8 mouse cellular contexts compared by ENCODE assay signal in genomic region chr8:109609153-109609502, GRCm38 (mm10). TPM values are rescaled to one million over a fixed set of nuclear protein-coding genes. Genes with fewer than 3 reads are reported as not detected.
DNase-seq lines count a peak whose midpoint lies in the region; ATAC-seq lines count a peak whose summit lies in the region.

No protein-coding gene starts in this region.

- no peaks in the 10 kb centered on the region for H3K27me3 ChIP-seq in embryonic facial prominence, embryonic 10.5 days (replicated peaks; ENCODE audit: low read depth, poor library complexity, severe bottlenecking)
- H3K27me3 ChIP-seq in heart, embryonic 16.5 days (ENCODE audit: control insufficient read depth, insufficient read depth, low read length) = no peaks in the 10 kb centered on the region
- peaks cover 4% of the 10 kb centered on the region; the same call in 1 of the 2 replicates for H3K27me3 ChIP-seq in limb, embryonic 12.5 days
- H3K27me3 ChIP-seq in neural tube, embryonic 11.5 days (ENCODE audit: control insufficient read depth, insufficient read depth, low read length) = no peaks in the 10 kb centered on the region

- peak overlapping the region; percentile 92 for H3K27ac ChIP-seq in embryonic facial prominence, embryonic 10.5 days (replicated peaks)
- peak overlapping the region; percentile 98 for H3K27ac ChIP-seq in heart, embryonic 16.5 days (ENCODE audit: low read length)
- H3K27ac ChIP-seq in limb, embryonic 12.5 days = peak overlapping the region; percentile 96
- peak overlapping the region; percentile 84 for H3K27ac ChIP-seq in neural tube, embryonic 11.5 days (ENCODE audit: low read depth, low read length)

- H3K9ac ChIP-seq in heart, embryonic 16.5 days (ENCODE audit: low read length) = peak overlapping the region; percentile 84
- H3K9ac ChIP-seq in limb, embryonic 12.5 days (replicated peaks) = peak overlapping the region; percentile 70; the same call in 1 of the 2 replicates
- peak overlapping the region; percentile 57 for H3K9ac ChIP-seq in neural tube, embryonic 11.5 days (ENCODE audit: low read length)

- peaks cover 18% of the 10 kb centered on the region for H3K36me3 ChIP-seq in embryonic facial prominence, embryonic 10.5 days (replicated peaks)
- 0 out of 2 replicates have a peak, but pooled peaks cover 4% of the 10 kb centered on the region for H3K36me3 ChIP-seq in heart, embryonic 16.5 days (ENCODE audit: control insufficient read depth, insufficient read depth)
- peaks cover 16% of the 10 kb centered on the region for H3K36me3 ChIP-seq in limb, embryonic 12.5 days
- no peaks in the 10 kb centered on the region for H3K36me3 ChIP-seq in neural tube, embryonic 11.5 days (ENCODE audit: control insufficient read depth, insufficient read depth, low read length)

- peak overlapping the region; percentile 97 for H3K4me2 ChIP-seq in heart, embryonic 16.5 days (ENCODE audit: low read depth, low read length)
- H3K4me2 ChIP-seq in limb, embryonic 12.5 days = peak overlapping the region; percentile 78
- H3K4me2 ChIP-seq in neural tube, embryonic 11.5 days (ENCODE audit: low read depth) = peak overlapping the region; percentile 50

- DNase-seq in urinary bladder, postnatal 14 days (ENCODE audit: low spot score) = peak; percentile 42
- no peak for DNase-seq in urinary bladder, adult 2 months (ENCODE audit: low spot score)
- no peak for DNase-seq in embryonic facial prominence, embryonic 10.5 days (ENCODE audit: low spot score)
- no peak for DNase-seq in neural tube, embryonic 11.5 days (ENCODE audit: low spot score)
- no peak for DNase-seq in layer of hippocampus, adult 9-10 months (ENCODE audit: low spot score)
- no peak for DNase-seq in spleen, postnatal 14 days (ENCODE audit: low spot score in 2 of 2)

- 21% methylated on average over 5 of the region's 5 CpGs for WGBS in embryonic facial prominence, embryonic 10.5 days
- 10% methylated on average over 5 of the region's 5 CpGs for WGBS in heart, embryonic 16.5 days
- WGBS in limb, embryonic 12.5 days = 15% methylated on average over 5 of the region's 5 CpGs
- 24% methylated on average over 5 of the region's 5 CpGs for WGBS in neural tube, embryonic 11.5 days

- peaks cover 19% of the 10 kb centered on the region for H3K4me1 ChIP-seq in embryonic facial prominence, embryonic 10.5 days
- peaks cover 11% of the 10 kb centered on the region for H3K4me1 ChIP-seq in heart, embryonic 16.5 days (ENCODE audit: control insufficient read depth, insufficient read depth, low read length)
- peaks cover 10% of the 10 kb centered on the region for H3K4me1 ChIP-seq in limb, embryonic 12.5 days (replicated peaks)
- H3K4me1 ChIP-seq in neural tube, embryonic 11.5 days (ENCODE audit: control insufficient read depth, insufficient read depth, low read length) = peaks cover 8% of the 10 kb centered on the region; the same call in 1 of the 2 replicates

- H3K9me3 ChIP-seq in embryonic facial prominence, embryonic 10.5 days = no peaks in the 10 kb centered on the region
- no peaks in the 10 kb centered on the region for H3K9me3 ChIP-seq in heart, embryonic 16.5 days (replicated peaks; ENCODE audit: control insufficient read depth, low read length)
- H3K9me3 ChIP-seq in limb, embryonic 12.5 days = no peaks in the 10 kb centered on the region
- H3K9me3 ChIP-seq in neural tube, embryonic 11.5 days (ENCODE audit: control insufficient read depth, low read length) = no peaks in the 10 kb centered on the region

- peak overlapping the region; percentile 75 for H3K4me3 ChIP-seq in embryonic facial prominence, embryonic 10.5 days
- peak overlapping the region; percentile 86 for H3K4me3 ChIP-seq in heart, embryonic 16.5 days (ENCODE audit: low read length)
- H3K4me3 ChIP-seq in limb, embryonic 12.5 days (replicated peaks) = peak overlapping the region; percentile 61
- peak overlapping the region; percentile 36 for H3K4me3 ChIP-seq in neural tube, embryonic 11.5 days (ENCODE audit: low read depth, low read length)

- no peak for ATAC-seq in heart, embryonic 16.5 days (replicated peaks; ENCODE audit: extremely low read depth, insufficient read depth, low FRiP score)
- ATAC-seq in limb, embryonic 12.5 days (ENCODE audit: insufficient number of reproducible peaks, insufficient read depth, low FRiP score, low TSS enrichment, low read depth) = no peak
- ATAC-seq in neural tube, embryonic 11.5 days (ENCODE audit: insufficient read depth, low FRiP score, low TSS enrichment) = no peak

RNA-seq across cellular contexts. Expression of gene Dhodh, which starts 0.7 kb away (rescaled TPM):
- polyA plus RNA-seq in urinary bladder, adult 2 months (2012; rRNA removed) = 20.6 and 26.5 TPM in 2 replicates
- polyA plus RNA-seq in embryonic facial prominence, embryonic 10.5 days (2016; fragmentation: Nextera tagmentation; extraction: Ambion mirVana) = 54.5 and 56.7 TPM in 2 replicates
- polyA plus RNA-seq in heart, embryonic 16.5 days (2015; fragmentation: Nextera tagmentation; extraction: Ambion mirVana) = 36.5 and 40.4 TPM in 2 replicates
- 54.9 and 56.0 TPM in 2 replicates for polyA plus RNA-seq in limb, embryonic 12.5 days (2016; fragmentation: Nextera tagmentation; extraction: Ambion mirVana)
- 40.1 and 45.9 TPM in 2 replicates for polyA plus RNA-seq in neural tube, embryonic 11.5 days (2014; fragmentation: Nextera tagmentation; extraction: Ambion mirVana)

RNA-seq across cellular contexts. Expression of gene Pkd1l3, which starts 5.2 kb away (rescaled TPM):
- 0.04 and 0.10 TPM in 2 replicates for polyA plus RNA-seq in urinary bladder, adult 2 months (2012; rRNA removed)
- polyA plus RNA-seq in embryonic facial prominence, embryonic 10.5 days (2016; fragmentation: Nextera tagmentation; extraction: Ambion mirVana) = 0.10 and 0.12 TPM in 2 replicates
- polyA plus RNA-seq in heart, embryonic 16.5 days (2015; fragmentation: Nextera tagmentation; extraction: Ambion mirVana) = 0.09 and 0.10 TPM in 2 replicates
- 0.04 and 0.14 TPM in 2 replicates for polyA plus RNA-seq in limb, embryonic 12.5 days (2016; fragmentation: Nextera tagmentation; extraction: Ambion mirVana)
- polyA plus RNA-seq in neural tube, embryonic 11.5 days (2014; fragmentation: Nextera tagmentation; extraction: Ambion mirVana) = 0.18 TPM in 1 of 2 replicates, not detected in the other

RNA-seq across cellular contexts. Expression of gene Hp, which starts 30.2 kb away (rescaled TPM):
- 20.1 and 32.2 TPM in 2 replicates for polyA plus RNA-seq in urinary bladder, adult 2 months (2012; rRNA removed)
- 0.94 and 1.1 TPM in 2 replicates for polyA plus RNA-seq in embryonic facial prominence, embryonic 10.5 days (2016; fragmentation: Nextera tagmentation; extraction: Ambion mirVana)
- 4.8 and 8.1 TPM in 2 replicates for polyA plus RNA-seq in heart, embryonic 16.5 days (2015; fragmentation: Nextera tagmentation; extraction: Ambion mirVana)
- 0.70 and 1.6 TPM in 2 replicates for polyA plus RNA-seq in limb, embryonic 12.5 days (2016; fragmentation: Nextera tagmentation; extraction: Ambion mirVana)
- 0.92 and 1.3 TPM in 2 replicates for polyA plus RNA-seq in neural tube, embryonic 11.5 days (2014; fragmentation: Nextera tagmentation; extraction: Ambion mirVana)

RNA-seq across cellular contexts. Expression of gene Txnl4b, which starts 43.4 kb away (rescaled TPM):
- 3.1 and 6.7 TPM in 2 replicates for polyA plus RNA-seq in urinary bladder, adult 2 months (2012; rRNA removed)
- polyA plus RNA-seq in embryonic facial prominence, embryonic 10.5 days (2016; fragmentation: Nextera tagmentation; extraction: Ambion mirVana) = 28.3 and 29.2 TPM in 2 replicates
- 17.4 and 19.0 TPM in 2 replicates for polyA plus RNA-seq in heart, embryonic 16.5 days (2015; fragmentation: Nextera tagmentation; extraction: Ambion mirVana)
- polyA plus RNA-seq in limb, embryonic 12.5 days (2016; fragmentation: Nextera tagmentation; extraction: Ambion mirVana) = 20.0 and 22.7 TPM in 2 replicates
- polyA plus RNA-seq in neural tube, embryonic 11.5 days (2014; fragmentation: Nextera tagmentation; extraction: Ambion mirVana) = 32.2 and 33.1 TPM in 2 replicates

RNA-seq across cellular contexts. Expression of gene Dhx38, which starts 43.5 kb away (rescaled TPM):
- polyA plus RNA-seq in urinary bladder, adult 2 months (2012; rRNA removed) = 9.9 and 14.1 TPM in 2 replicates
- 40.2 and 41.7 TPM in 2 replicates for polyA plus RNA-seq in embryonic facial prominence, embryonic 10.5 days (2016; fragmentation: Nextera tagmentation; extraction: Ambion mirVana)
- polyA plus RNA-seq in heart, embryonic 16.5 days (2015; fragmentation: Nextera tagmentation; extraction: Ambion mirVana) = 13.9 and 14.5 TPM in 2 replicates
- 35.9 and 37.3 TPM in 2 replicates for polyA plus RNA-seq in limb, embryonic 12.5 days (2016; fragmentation: Nextera tagmentation; extraction: Ambion mirVana)
- polyA plus RNA-seq in neural tube, embryonic 11.5 days (2014; fragmentation: Nextera tagmentation; extraction: Ambion mirVana) = 25.0 and 27.1 TPM in 2 replicates

Comparison
In these comparisons a context has a peak if more than half of its experiments do, and no peak if none do; other contexts are left out.
1. H3K4me3 ChIP-seq: peak in every context shown above with its lines; median percentile 86 in heart, embryonic 16.5 days; 75 in embryonic facial prominence, embryonic 10.5 days; 61 in limb, embryonic 12.5 days; 36 in neural tube, embryonic 11.5 days.